Mouse (Mus musculus): ENCODE results near the gene Pde10a. TPM values are rescaled to one million over a fixed set of nuclear protein-coding genes. Genes with fewer than 3 reads are reported as not detected.

Pde10a gene
- polyA plus RNA-seq, 1 experiment from 2014 or later = 11.4 TPM

- 86% methylated on average over 4 of the region's 4 CpGs for WGBS
- H3K27me3 ChIP-seq (replicated peaks) = no peaks in the 10 kb centered on the region
Measured at GRCm38 (mm10) chr17:8611916-8612315, 86.7 kb downstream of the Pde10a start.

GRCm38 (mm10) chr17:8613882-8614551 lies 88.8 kb downstream of the Pde10a start:
- no peak for ATAC-seq (ENCODE audit: low FRiP score, low read depth)

More at GRCm38 (mm10) chr17:8611916-8612315, 86.7 kb downstream of the Pde10a start:
- no peaks in the 10 kb centered on the region for H3K36me3 ChIP-seq
- no peaks in the 10 kb centered on the region for H3K9me3 ChIP-seq
- H3K27ac ChIP-seq = no peak overlapping the region
- no peak overlapping the region for H3K9ac ChIP-seq
- no peak overlapping the region for H3K4me2 ChIP-seq (replicated peaks)
- H3K4me1 ChIP-seq = no peaks in the 10 kb centered on the region
- no peak overlapping the region for H3K4me3 ChIP-seq
- no peak for ATAC-seq (ENCODE audit: low FRiP score, low read depth)

GRCm38 (mm10) chr17:8620346-8620745 lies 95.2 kb downstream of the Pde10a start:
- H3K36me3 ChIP-seq = no peaks in the 10 kb centered on the region
- no peaks in the 10 kb centered on the region for H3K27me3 ChIP-seq (replicated peaks)
- H3K4me1 ChIP-seq = peaks cover 13% of the 10 kb centered on the region
- H3K4me2 ChIP-seq (replicated peaks) = no peak overlapping the region
- no peaks in the 10 kb centered on the region for H3K9me3 ChIP-seq
- H3K4me3 ChIP-seq = no peak overlapping the region
- ATAC-seq (ENCODE audit: low FRiP score, low read depth) = no peak
- H3K27ac ChIP-seq = no peak overlapping the region
- WGBS = 33% methylated on average over 5 of the region's 5 CpGs
- H3K9ac ChIP-seq = no peak overlapping the region

More at GRCm38 (mm10) chr17:8613882-8614551, 88.8 kb downstream of the Pde10a start:
- no peak overlapping the region for H3K4me2 ChIP-seq (replicated peaks)
- H3K4me1 ChIP-seq = no peaks in the 10 kb centered on the region
- no peaks in the 10 kb centered on the region for H3K9me3 ChIP-seq
- H3K9ac ChIP-seq = no peak overlapping the region
- no peak overlapping the region for H3K4me3 ChIP-seq
- no peak overlapping the region for H3K27ac ChIP-seq
- H3K27me3 ChIP-seq (replicated peaks) = no peaks in the 10 kb centered on the region
- WGBS = 38% methylated on average over 7 of the region's 7 CpGs
- no peaks in the 10 kb centered on the region for H3K36me3 ChIP-seq

GRCm38 (mm10) chr17:8621105-8621504 lies 95.9 kb downstream of the Pde10a start:
- Histone ChIP-seq H3K9me3 (no peaks in the 10 kb centered on the region), H3K9ac (no peak overlapping the region), H3K27me3 (replicated peaks) (0 out of 2 replicates have a peak, but pooled peaks cover 3% of the 10 kb centered on the region), H3K4me1 (peaks cover 13% of the 10 kb centered on the region), H3K27ac (no peak overlapping the region), H3K4me3 (no peak overlapping the region), H3K36me3 (no peaks in the 10 kb centered on the region), H3K4me2 (replicated peaks) (no peak overlapping the region)
- no peak for ATAC-seq (ENCODE audit: low FRiP score, low read depth)
- 89% methylated on average over 2 of the region's 2 CpGs for WGBS

DNA sequence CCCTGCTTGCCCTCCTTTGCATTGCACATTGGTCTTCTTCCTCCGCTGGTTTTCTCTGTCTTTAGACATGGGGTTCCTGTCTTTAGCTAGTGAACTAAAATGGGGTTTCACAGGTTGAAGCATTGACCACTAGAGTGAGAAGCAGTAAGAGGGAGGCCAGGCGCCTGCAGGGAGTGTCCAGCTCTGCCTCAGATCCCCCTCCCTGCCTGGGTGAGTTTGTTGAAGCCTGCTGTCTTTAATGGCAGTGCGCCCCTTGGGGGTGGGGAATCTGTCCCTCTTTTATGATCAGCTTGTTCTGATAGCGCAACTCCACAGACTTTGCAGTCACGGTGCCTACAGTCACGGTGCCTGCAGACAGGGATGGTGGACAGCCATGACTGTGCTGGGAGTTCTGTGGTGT lies 96.7 kb downstream of the Pde10a start:
- peaks cover 13% of the 10 kb centered on the region for H3K4me1 ChIP-seq
- 0 out of 2 replicates have a peak, but pooled peaks cover 3% of the 10 kb centered on the region for H3K27me3 ChIP-seq (replicated peaks)
- ATAC-seq (ENCODE audit: low FRiP score, low read depth) = no peak
- no peak overlapping the region for H3K27ac ChIP-seq
- no peak overlapping the region for H3K9ac ChIP-seq
- no peak overlapping the region for H3K4me3 ChIP-seq
- no peaks in the 10 kb centered on the region for H3K9me3 ChIP-seq
- WGBS = 17% methylated on average over 6 of the region's 6 CpGs
- no peaks in the 10 kb centered on the region for H3K36me3 ChIP-seq
- H3K4me2 ChIP-seq (replicated peaks) = peak overlapping the region; percentile 19; the same call in 1 of the 2 replicates

GRCm38 (mm10) chr17:8626421-8626820 lies 101.2 kb downstream of the Pde10a start:
- 0 out of 2 replicates have a peak, but pooled peaks cover 3% of the 10 kb centered on the region for H3K27me3 ChIP-seq (replicated peaks)
- no peak overlapping the region for H3K4me3 ChIP-seq
- H3K36me3 ChIP-seq = no peaks in the 10 kb centered on the region
- peaks cover 13% of the 10 kb centered on the region for H3K4me1 ChIP-seq
- ATAC-seq (ENCODE audit: low FRiP score, low read depth) = no peak
- 50% methylated on average over 8 of the region's 8 CpGs for WGBS
- no peak overlapping the region for H3K9ac ChIP-seq
- no peak overlapping the region for H3K27ac ChIP-seq
- no peaks in the 10 kb centered on the region for H3K9me3 ChIP-seq
- no peak overlapping the region for H3K4me2 ChIP-seq (replicated peaks)

DNA sequence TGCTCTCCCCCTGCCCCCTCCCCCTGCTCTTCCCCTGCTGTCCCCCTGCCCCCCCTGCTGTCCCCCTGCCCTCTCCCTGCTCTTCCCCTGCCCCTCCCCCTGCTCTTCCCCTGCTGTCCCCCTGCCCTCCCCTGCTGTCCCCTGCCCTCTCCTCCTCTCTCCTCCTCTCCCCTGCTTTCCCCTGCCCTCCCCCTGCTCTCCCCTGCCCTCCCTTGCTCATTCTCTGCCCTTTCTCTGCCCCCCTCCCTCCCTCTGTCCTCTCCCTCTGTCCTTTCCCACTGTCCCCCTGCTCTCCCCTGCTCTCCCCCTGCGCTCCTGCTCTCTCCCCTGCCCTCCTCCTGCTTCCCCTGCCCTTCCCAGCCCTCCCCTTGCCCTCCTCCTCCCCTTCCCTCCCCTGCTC lies 106.5 kb downstream of the Pde10a start:
- H3K27me3 ChIP-seq (replicated peaks) = no peaks in the 10 kb centered on the region
- H3K9me3 ChIP-seq = no peaks in the 10 kb centered on the region
- no peaks in the 10 kb centered on the region for H3K36me3 ChIP-seq
- peaks cover 11% of the 10 kb centered on the region for H3K4me1 ChIP-seq
- H3K27ac ChIP-seq = no peak overlapping the region
- ATAC-seq (ENCODE audit: low FRiP score, low read depth) = no peak
- 63% methylated on average over 1 of the region's 1 CpGs for WGBS
- H3K9ac ChIP-seq = no peak overlapping the region
- H3K4me3 ChIP-seq = no peak overlapping the region
- no peak overlapping the region for H3K4me2 ChIP-seq (replicated peaks)

DNA sequence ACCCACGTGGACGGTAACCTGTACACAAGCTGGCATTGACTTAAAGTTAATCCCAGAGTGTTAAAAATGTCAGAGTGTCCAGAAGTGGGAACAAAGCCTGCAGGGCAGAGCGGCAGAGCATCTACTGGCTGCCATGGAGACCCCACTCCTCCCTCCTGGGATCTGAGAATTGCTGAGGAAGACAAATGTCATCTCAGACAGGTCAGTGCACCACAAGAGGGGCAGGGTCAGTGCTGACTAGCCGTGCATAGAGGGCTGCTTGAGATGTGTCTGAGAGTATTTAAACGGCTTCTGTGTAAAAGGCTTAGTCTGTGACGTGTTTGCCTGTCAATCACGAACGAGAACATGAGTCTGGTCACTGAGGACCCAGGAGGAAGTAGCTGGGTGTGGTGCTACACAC lies 108.4 kb downstream of the Pde10a start:
- no peaks in the 10 kb centered on the region for H3K36me3 ChIP-seq
- no peak for ATAC-seq (ENCODE audit: low FRiP score, low read depth)
- no peaks in the 10 kb centered on the region for H3K9me3 ChIP-seq
- no peak overlapping the region for H3K27ac ChIP-seq
- H3K9ac ChIP-seq = no peak overlapping the region
- H3K4me1 ChIP-seq = peaks cover 11% of the 10 kb centered on the region
- 22% methylated on average over 8 of the region's 8 CpGs for WGBS
- no peaks in the 10 kb centered on the region for H3K27me3 ChIP-seq (replicated peaks)
- no peak overlapping the region for H3K4me2 ChIP-seq (replicated peaks)
- no peak overlapping the region for H3K4me3 ChIP-seq

GRCm38 (mm10) chr17:8634476-8634875 lies 109.3 kb downstream of the Pde10a start:
- Histone ChIP-seq H3K4me3 (no peak overlapping the region), H3K4me2 (replicated peaks) (no peak overlapping the region), H3K36me3 (no peaks in the 10 kb centered on the region), H3K9ac (no peak overlapping the region), H3K27me3 (replicated peaks) (no peaks in the 10 kb centered on the region), H3K27ac (no peak overlapping the region), H3K4me1 (peaks cover 11% of the 10 kb centered on the region), H3K9me3 (no peaks in the 10 kb centered on the region)
- ATAC-seq (ENCODE audit: low FRiP score, low read depth) = no peak
- 90% methylated on average over 4 of the region's 4 CpGs for WGBS

DNA sequence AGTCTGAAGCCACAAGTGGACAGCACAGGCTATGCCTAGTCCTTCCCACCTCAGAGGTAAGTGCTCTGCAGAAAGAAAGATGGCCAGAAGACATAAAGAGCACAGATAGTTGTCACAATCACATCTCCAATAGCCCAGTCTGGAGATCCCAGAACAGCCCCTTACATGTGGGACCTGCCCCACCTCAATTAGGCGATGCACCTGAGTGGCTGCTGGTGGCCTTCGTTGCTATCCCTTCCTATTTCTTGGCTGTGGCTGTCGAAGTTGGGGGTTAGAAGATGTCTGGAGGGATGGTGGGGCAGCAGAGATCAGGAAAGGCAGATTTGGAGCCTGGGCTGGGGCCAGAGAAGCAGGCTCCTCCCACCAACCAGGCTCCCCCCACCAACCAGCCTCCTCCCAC lies 111.1 kb downstream of the Pde10a start:
- Histone ChIP-seq H3K27ac (no peak overlapping the region), H3K9ac (no peak overlapping the region), H3K4me2 (replicated peaks) (no peak overlapping the region), H3K4me1 (peaks cover 11% of the 10 kb centered on the region), H3K27me3 (replicated peaks) (no peaks in the 10 kb centered on the region), H3K36me3 (no peaks in the 10 kb centered on the region), H3K4me3 (no peak overlapping the region), H3K9me3 (no peaks in the 10 kb centered on the region)
- 73% methylated on average over 3 of the region's 3 CpGs for WGBS
- no peak for ATAC-seq (ENCODE audit: low FRiP score, low read depth)

GRCm38 (mm10) chr17:8636691-8637090 lies 111.5 kb downstream of the Pde10a start:
- H3K9ac ChIP-seq = no peak overlapping the region
- no peaks in the 10 kb centered on the region for H3K36me3 ChIP-seq
- WGBS = 70% methylated on average over 11 of the region's 11 CpGs
- no peak overlapping the region for H3K4me2 ChIP-seq (replicated peaks)
- ATAC-seq (ENCODE audit: low FRiP score, low read depth) = no peak
- H3K4me1 ChIP-seq = peaks cover 11% of the 10 kb centered on the region
- H3K4me3 ChIP-seq = no peak overlapping the region
- H3K27me3 ChIP-seq (replicated peaks) = no peaks in the 10 kb centered on the region
- no peak overlapping the region for H3K27ac ChIP-seq
- H3K9me3 ChIP-seq = no peaks in the 10 kb centered on the region

DNA sequence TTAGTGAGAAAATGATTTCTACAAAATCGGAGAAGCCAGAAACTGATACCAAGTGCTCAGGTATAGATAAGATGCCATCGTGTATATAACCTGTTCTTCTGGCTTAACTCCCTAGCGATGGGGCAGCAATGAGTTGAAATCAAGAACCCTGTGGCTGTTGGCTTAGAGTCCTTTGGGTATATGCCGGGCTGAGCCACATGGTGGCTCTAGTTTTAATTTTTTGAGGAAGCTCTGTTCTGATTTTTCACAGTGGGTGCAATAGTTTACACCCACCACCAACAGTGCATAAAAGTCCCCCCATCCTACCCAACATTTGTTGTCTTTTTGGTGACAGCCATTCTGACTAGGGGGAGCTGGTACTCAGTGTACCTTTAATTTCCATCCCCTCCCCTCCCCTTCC lies 112.0 kb downstream of the Pde10a start:
- H3K4me2 ChIP-seq (replicated peaks) = no peak overlapping the region
- no peak overlapping the region for H3K27ac ChIP-seq
- H3K27me3 ChIP-seq (replicated peaks) = no peaks in the 10 kb centered on the region
- no peak for ATAC-seq (ENCODE audit: low FRiP score, low read depth)
- H3K36me3 ChIP-seq = no peaks in the 10 kb centered on the region
- H3K4me3 ChIP-seq = no peak overlapping the region
- WGBS = 71% methylated on average over 4 of the region's 4 CpGs
- H3K4me1 ChIP-seq = peaks cover 11% of the 10 kb centered on the region
- H3K9me3 ChIP-seq = no peaks in the 10 kb centered on the region
- H3K9ac ChIP-seq = no peak overlapping the region
